Mouse (Mus musculus) brown adipose tissue, adult 24 weeks (tissue): ENCODE data around the gene Ldb3. TPM values are rescaled to one million over a fixed set of nuclear protein-coding genes. Genes with fewer than 3 reads are reported as not detected.

Experiments used
- H3K27ac ChIP-seq: fragments of 200-500 bp; replicated peaks from 2 replicates; pipeline ENCODE4 v1.5.1; 2012; ENCODE audit warnings: low read depth, mild to moderate bottlenecking, low read length
- H3K4me1 ChIP-seq: fragments of 200-500 bp; 2 replicates; pipeline ENCODE4 v1.6.1; 2012; ENCODE audit warnings: low read length, mixed read lengths; ENCODE audit not compliant: control insufficient read depth, insufficient read depth, insufficient read length
- H3K4me3 ChIP-seq: fragments of 200-500 bp; 2 replicates; pipeline ENCODE4 v1.5.1; 2012; ENCODE audit warnings: low read depth, mild to moderate bottlenecking, low read length, moderate library complexity; ENCODE audit not compliant: insufficient read depth
- polyA plus RNA-seq: library from polyadenylated mRNA; stranded (reverse); fragments of >200 nt; gene quantifications from 2 replicates; pipeline ENCODE4 v1.2.4, GENCODE M21; 2012; ENCODE audit not compliant: missing spikeins, insufficient read depth, insufficient read length

Ldb3 gene
- polyA plus RNA-seq = 12.4 and 28.6 TPM in 2 replicates

GRCm38 (mm10) chr14:34588498-34588897 lies at the start of gene Ldb3:
TSS of gene Ldb3 (minus strand) at chr14:34588682.
- H3K4me1 ChIP-seq = peaks cover 10% of the 10 kb centered on the region
- H3K27ac ChIP-seq = peak within 1 kb of the TSS; percentile 39

GRCm38 (mm10) chr14:34635721-34636120 lies 47.2 kb upstream of the Ldb3 start:
- no peak overlapping the region for H3K27ac ChIP-seq
- no peaks in the 10 kb centered on the region for H3K4me1 ChIP-seq
- no peak overlapping the region for H3K4me3 ChIP-seq

More at GRCm38 (mm10) chr14:34588498-34588897, at the start of gene Ldb3:
- peak within 1 kb of the TSS; percentile 7; the same call in 1 of the 2 replicates for H3K4me3 ChIP-seq

- H3K27ac ChIP-seq = no peak overlapping the region
- H3K4me3 ChIP-seq = no peak overlapping the region
- no peaks in the 10 kb centered on the region for H3K4me1 ChIP-seq
Measured at GRCm38 (mm10) chr14:34635192-34635591, 46.7 kb upstream of the Ldb3 start.

- Histone ChIP-seq H3K4me1 (no peaks in the 10 kb centered on the region), H3K4me3 (no peak overlapping the region), H3K27ac (no peak overlapping the region)
Measured at GRCm38 (mm10) chr14:34632722-34633448, 44.4 kb upstream of the Ldb3 start.

- Histone ChIP-seq H3K4me3 (no peak overlapping the region), H3K4me1 (no peaks in the 10 kb centered on the region), H3K27ac (no peak overlapping the region)
Measured at GRCm38 (mm10) chr14:34626824-34627223, 38.3 kb upstream of the Ldb3 start.

- Histone ChIP-seq H3K27ac (no peak overlapping the region), H3K4me3 (no peak overlapping the region), H3K4me1 (no peaks in the 10 kb centered on the region)
Measured at GRCm38 (mm10) chr14:34623531-34624210, 35.2 kb upstream of the Ldb3 start.

- H3K27ac ChIP-seq = no peak overlapping the region
- no peak overlapping the region for H3K4me3 ChIP-seq
- no peaks in the 10 kb centered on the region for H3K4me1 ChIP-seq
Measured at GRCm38 (mm10) chr14:34623074-34623473, 34.6 kb upstream of the Ldb3 start.

- Histone ChIP-seq H3K4me3 (no peak overlapping the region), H3K27ac (no peak overlapping the region), H3K4me1 (no peaks in the 10 kb centered on the region)
Measured at GRCm38 (mm10) chr14:34620611-34621376, 32.3 kb upstream of the Ldb3 start.

- H3K4me3 ChIP-seq = no peak overlapping the region
- H3K4me1 ChIP-seq = no peaks in the 10 kb centered on the region
- H3K27ac ChIP-seq = no peak overlapping the region
Measured at GRCm38 (mm10) chr14:34618808-34619207, 30.3 kb upstream of the Ldb3 start.

GRCm38 (mm10) chr14:34616821-34617220 lies 28.3 kb upstream of the Ldb3 start:
- H3K4me3 ChIP-seq = no peak overlapping the region

GRCm38 (mm10) chr14:34615625-34616024 lies 27.1 kb upstream of the Ldb3 start:
- Histone ChIP-seq H3K27ac (no peak overlapping the region), H3K4me3 (no peak overlapping the region)

More at GRCm38 (mm10) chr14:34616821-34617220, 28.3 kb upstream of the Ldb3 start:
- Histone ChIP-seq H3K27ac (no peak overlapping the region), H3K4me1 (no peaks in the 10 kb centered on the region)

GRCm38 (mm10) chr14:34615082-34615481 lies 26.6 kb upstream of the Ldb3 start:
- H3K4me3 ChIP-seq = no peak overlapping the region
- no peaks in the 10 kb centered on the region for H3K4me1 ChIP-seq
- H3K27ac ChIP-seq = no peak overlapping the region

More at GRCm38 (mm10) chr14:34615625-34616024, 27.1 kb upstream of the Ldb3 start:
- H3K4me1 ChIP-seq = no peaks in the 10 kb centered on the region

- Histone ChIP-seq H3K27ac (no peak overlapping the region), H3K4me3 (no peak overlapping the region), H3K4me1 (no peaks in the 10 kb centered on the region)
Measured at GRCm38 (mm10) chr14:34614551-34614950, 26.1 kb upstream of the Ldb3 start.

- H3K27ac ChIP-seq = no peak overlapping the region
- no peaks in the 10 kb centered on the region for H3K4me1 ChIP-seq
- H3K4me3 ChIP-seq = no peak overlapping the region
Measured at GRCm38 (mm10) chr14:34613523-34613922, 25.0 kb upstream of the Ldb3 start.

- Histone ChIP-seq H3K27ac (no peak overlapping the region), H3K4me3 (no peak overlapping the region), H3K4me1 (no peaks in the 10 kb centered on the region)
Measured at GRCm38 (mm10) chr14:34612222-34612621, 23.7 kb upstream of the Ldb3 start.
